Mouse (Mus musculus): ENCODE measurements around the gene Spo11. TPM values are rescaled to one million over a fixed set of nuclear protein-coding genes. Genes with fewer than 3 reads are reported as not detected.

Spo11 gene
- total RNA-seq, 4 experiments from 2014 or later = 0.14 to 0.56 (median 0.14) TPM; not detected in 1

DNA sequence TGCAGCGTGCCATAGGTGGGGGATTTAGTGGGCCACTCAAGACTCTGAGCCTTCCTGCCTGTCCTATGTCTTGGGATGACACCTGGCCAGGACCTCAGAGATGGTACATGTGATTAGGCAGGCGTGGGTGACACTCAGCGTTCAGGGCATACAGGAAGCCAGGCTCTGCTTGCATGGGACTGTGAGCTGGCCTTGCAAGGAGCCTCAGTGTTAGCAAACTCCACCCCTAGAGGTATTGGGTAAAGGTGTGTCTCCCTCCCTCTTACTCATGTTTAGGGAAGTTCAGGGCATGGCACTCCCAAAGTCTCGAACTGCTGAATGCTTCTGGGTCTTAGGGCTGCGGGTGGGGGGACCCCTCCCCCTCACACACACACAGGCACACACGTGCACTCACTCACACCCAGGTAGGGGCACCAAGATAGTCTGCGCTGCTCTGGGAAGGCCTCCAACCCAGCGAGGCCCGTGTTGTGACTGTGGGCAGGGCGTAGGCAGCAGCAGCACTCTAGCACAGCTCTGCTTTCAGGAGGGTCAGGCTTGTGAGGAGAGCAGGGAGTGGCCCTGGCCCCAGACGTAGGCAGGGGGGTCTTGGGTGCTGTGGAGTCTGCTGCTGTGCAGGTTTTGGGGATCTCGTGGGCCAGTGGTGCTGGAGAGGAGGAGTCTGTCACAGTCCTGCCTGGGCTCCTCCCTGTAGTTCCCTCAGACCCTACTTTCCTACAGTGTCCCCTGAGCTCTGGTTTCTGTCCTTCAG lies 53.3 kb downstream of the Spo11 start:
- no peak for DNase-seq (ENCODE audit: low spot score in 2 of 2)

GRCm38 (mm10) chr2:173033531-173033930 lies 56.0 kb downstream of the Spo11 start:
- no peak for DNase-seq (ENCODE audit: low spot score in 2 of 2)

DNA sequence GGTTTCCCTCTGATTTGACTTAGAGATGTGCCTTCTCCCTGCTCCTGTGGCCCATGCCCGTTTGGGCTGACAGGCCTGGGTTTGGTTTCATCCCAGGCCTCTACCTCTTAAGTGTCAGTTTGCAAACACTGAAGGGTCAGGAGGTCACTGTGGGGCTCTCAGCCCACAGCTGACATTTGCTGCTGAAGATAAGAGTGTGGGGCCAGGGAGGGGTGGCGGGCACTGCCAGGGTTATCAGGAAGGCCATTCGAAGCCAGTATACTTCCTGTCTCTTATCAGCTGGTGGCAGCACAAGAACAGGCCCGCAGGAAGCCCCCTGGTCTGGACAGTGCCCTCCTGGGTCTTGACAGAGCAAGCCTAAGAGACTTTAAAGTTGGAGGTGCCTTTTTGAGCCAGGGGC lies 57.5 kb downstream of the Spo11 start:
- DNase-seq (ENCODE audit: low spot score in 2 of 2) = no peak

GRCm38 (mm10) chr2:173035653-173036052 lies 58.2 kb downstream of the Spo11 start:
- DNase-seq (ENCODE audit: low spot score in 2 of 2) = no peak

DNA sequence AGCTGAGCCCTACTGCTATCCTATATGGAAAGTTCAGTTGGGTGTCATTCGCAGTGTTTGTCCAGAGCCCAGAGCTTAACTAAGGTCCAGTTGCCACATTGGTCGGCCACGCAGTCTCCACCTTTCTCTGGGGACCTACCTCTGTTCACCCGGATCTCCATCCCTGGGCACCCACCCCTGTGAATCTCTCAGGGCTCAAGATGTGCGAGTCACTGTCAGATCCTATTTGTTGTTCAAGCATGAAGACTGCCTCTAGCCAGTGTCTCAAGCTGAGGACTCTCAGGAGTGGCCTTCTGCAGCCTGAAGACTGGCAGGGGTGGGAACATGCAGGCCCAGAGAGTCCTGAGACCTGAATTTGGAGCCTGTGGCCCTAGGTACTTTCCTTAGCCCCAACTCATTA lies 58.6 kb downstream of the Spo11 start:
- no peak for DNase-seq (ENCODE audit: low spot score in 2 of 2)

GRCm38 (mm10) chr2:173036611-173037010 lies 59.1 kb downstream of the Spo11 start:
- DNase-seq (ENCODE audit: low spot score in 2 of 2) = no peak

GRCm38 (mm10) chr2:173037347-173037746 lies 59.8 kb downstream of the Spo11 start:
- no peak for DNase-seq (ENCODE audit: low spot score in 2 of 2)

GRCm38 (mm10) chr2:173037827-173038607 lies 60.5 kb downstream of the Spo11 start:
- no peak for DNase-seq (ENCODE audit: low spot score in 2 of 2)

DNA sequence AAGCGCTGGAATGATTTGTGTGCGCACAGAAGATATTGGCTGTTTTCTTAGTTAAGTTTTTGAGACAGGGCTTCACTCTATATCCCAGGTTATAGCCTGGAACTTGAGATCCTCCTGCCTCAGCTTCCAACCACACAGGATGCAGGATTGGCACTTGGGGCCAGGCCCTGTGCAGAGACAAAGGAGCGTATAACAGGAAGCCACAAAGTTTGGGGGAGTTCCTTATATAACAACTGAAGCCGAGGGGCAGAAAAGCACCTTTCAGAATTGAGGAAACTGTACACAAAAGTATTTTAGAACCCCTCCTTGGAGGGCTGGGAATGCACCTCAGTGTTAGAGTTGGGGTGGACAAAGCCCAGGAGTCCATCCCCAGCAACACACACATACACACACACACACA lies 61.5 kb downstream of the Spo11 start:
- no peak for DNase-seq (ENCODE audit: low spot score in 2 of 2)

- no peak for DNase-seq (ENCODE audit: low spot score in 2 of 2)
Observed at GRCm38 (mm10) chr2:173040803-173041202, 63.3 kb downstream of the Spo11 start.

DNA sequence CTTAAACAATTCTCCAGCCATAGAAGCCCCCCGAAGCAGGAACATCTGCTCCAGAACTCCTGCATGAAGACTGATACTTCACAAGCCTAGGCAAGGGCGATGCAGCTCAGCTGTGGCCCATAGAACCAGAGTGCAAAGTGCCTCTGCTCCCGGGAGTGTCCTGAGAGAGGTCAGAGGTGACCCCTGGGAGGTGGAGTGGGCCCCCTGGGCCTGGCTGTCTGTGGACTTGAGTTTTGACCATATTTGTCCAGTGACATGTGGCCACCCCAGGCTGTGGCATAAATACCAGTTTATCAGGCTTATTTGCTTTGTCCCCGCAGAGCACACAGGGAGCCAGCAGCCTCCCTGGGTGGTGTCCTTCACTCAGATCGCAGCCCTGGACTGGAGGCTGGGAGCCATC lies 63.7 kb downstream of the Spo11 start:
- no peak for DNase-seq (ENCODE audit: low spot score in 2 of 2)

DNA sequence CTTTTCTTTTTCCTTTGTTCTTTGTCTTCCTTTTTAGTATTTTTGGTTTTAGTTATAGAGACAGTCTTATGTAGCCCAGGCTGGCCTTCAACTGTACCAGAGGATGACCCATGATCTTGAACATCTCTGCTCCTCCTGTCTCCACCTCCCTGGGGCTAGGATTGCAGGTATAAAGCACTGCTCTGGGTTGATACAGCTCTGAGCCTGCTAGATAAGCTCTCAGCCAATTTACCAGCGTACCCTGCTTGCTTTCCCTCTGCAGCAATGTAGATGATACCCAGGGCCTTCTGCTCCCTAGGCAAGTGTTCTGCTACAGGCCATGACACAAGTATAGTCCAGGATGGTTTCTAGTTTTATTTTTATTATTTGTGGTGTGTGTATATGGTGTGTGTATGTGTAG lies 64.4 kb downstream of the Spo11 start:
- no peak for DNase-seq (ENCODE audit: low spot score in 2 of 2)

DNA sequence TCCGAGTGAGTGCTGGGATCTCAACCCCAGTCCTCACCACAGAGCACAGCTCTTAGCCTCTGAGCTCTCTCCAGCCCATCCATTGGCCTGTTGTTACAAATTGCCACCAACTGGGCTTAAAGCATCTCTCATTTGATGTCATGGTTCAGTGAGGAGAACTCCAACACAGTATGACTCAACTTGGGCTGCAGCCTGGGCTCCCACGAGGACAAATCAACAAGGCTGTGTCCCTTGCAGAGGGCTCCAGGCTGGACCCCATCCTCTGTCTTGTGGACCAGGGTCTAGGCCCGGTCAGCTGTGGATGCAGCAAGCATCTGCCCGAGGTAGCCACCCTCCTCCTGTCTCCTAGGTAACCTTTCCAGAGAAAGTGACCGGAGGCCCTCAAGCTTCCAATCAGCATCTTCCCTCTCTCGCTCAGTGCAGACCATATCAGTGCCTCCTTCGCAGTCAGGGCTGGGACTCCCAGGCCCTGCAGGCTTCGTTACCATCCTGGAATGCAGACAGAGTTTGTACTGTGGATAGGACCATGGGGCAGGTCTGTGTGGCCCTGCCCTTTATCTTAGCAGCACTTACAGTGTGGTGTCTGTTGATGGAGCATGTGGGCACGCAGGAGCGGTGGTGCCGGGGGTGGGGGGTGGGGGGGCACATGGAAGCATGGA lies 65.1 kb downstream of the Spo11 start:
- DNase-seq (ENCODE audit: low spot score in 2 of 2) = no peak

Other genes starting within 250 kb of the Spo11 start
- gene Bmp7, start 37.4 kb upstream of the Spo11 start, total RNA-seq (2022) = 1 to 10 TPM; 7.1 to 9.8 (median 8.6) TPM
- gene Rae1, start 22.4 kb downstream of the Spo11 start, total RNA-seq (2022) = 10 to 100 TPM; 77.5 to 82.0 (median 79.3) TPM
- 1 to 10 TPM; 3.1 to 6.3 (median 4.6) TPM for gene Rbm38, start 42.8 kb downstream of the Spo11 start, total RNA-seq (2022)
- gene Ctcfl, start 141.8 kb downstream of the Spo11 start, total RNA-seq (2022) = not detected
- gene Pck1, start 175.3 kb downstream of the Spo11 start, total RNA-seq (2022) = under 1 TPM in 1 of 4 experiments, not detected in 3; 0.11 TPM
- gene Zbp1, start 241.2 kb downstream of the Spo11 start, total RNA-seq (2022) = 1 to 10 TPM in 2 of 4 experiments, not detected in 2; 1.5 to 2.5 TPM

Data from layer of hippocampus, adult 8-10 months (tissue).